Mouse (Mus musculus) left cerebral cortex, postnatal 14 days (tissue): ENCODE data around the gene Vps29. TPM values are rescaled to one million over a fixed set of nuclear protein-coding genes. Genes with fewer than 3 reads are reported as not detected.

Experiments used
- total RNA-seq, 2 experiments: library from RNA; stranded (reverse); gene quantifications; 2 replicates each; pipeline ENCODE4 v1.2.3; 2021

The Vps29 gene
- total RNA-seq, 2 experiments from 2014 or later = 200 to 203 TPM

Other genes with a start within 250 kb of the Vps29 start
- gene Ccdc63, start 213.5 kb upstream of the Vps29 start, total RNA-seq = under 1 TPM in 1 of 2 experiments, not detected in 1; 0.24 TPM
- gene Ppp1cc, start 196.1 kb upstream of the Vps29 start, total RNA-seq = 100 to 1,000 TPM; 161 to 170 TPM
- 1 to 10 TPM; 2.0 to 2.4 TPM for gene Hvcn1, start 147.6 kb upstream of the Vps29 start, total RNA-seq
- 10 to 100 TPM; 10.4 to 12.1 TPM for gene Tctn1, start 89.9 kb upstream of the Vps29 start, total RNA-seq
- 10 to 100 TPM; 30.4 to 31.9 TPM for gene Pptc7, start 70.0 kb upstream of the Vps29 start, total RNA-seq
- gene Rad9b, start 136 bp upstream of the Vps29 start, total RNA-seq = 1 to 10 TPM; 3.0 to 3.7 TPM
- 10 to 100 TPM; 23.4 to 25.7 TPM for gene Gpn3, start 17.5 kb downstream of the Vps29 start, total RNA-seq
- gene Fam216a, start 18.0 kb downstream of the Vps29 start, total RNA-seq = 10 to 100 TPM; 74.2 to 77.6 TPM
- 100 to 1,000 TPM; 250 to 273 TPM for gene Arpc3, start 37.5 kb downstream of the Vps29 start, total RNA-seq
- 10 to 100 TPM; 29.5 to 31.2 TPM for gene Anapc7, start 67.3 kb downstream of the Vps29 start, total RNA-seq
- gene Atp2a2, start 147.9 kb downstream of the Vps29 start, total RNA-seq = 100 to 1,000 TPM; 737 to 785 TPM